Mouse (Mus musculus): ENCODE measurements around the gene Sephs2. TPM values are rescaled to one million over a fixed set of nuclear protein-coding genes. Genes with fewer than 3 reads are reported as not detected.

The Sephs2 gene
- polyA plus RNA-seq (2015; fragmentation: Nextera tagmentation; extraction: Ambion mirVana), result 69.4 and 72.8 TPM in 2 replicates

GRCm38 (mm10) chr7:127273925-127274789 is at the start of gene Sephs2:
Gene Sephs2, minus strand, starts transcription at chr7:127274055.
- no peaks in the 10 kb centered on the region for H3K27me3 ChIP-seq
- H3K4me3 ChIP-seq, result peak within 1 kb of the TSS; percentile 82
- peak; percentile 92 for ATAC-seq (ENCODE audit: low FRiP score, low read depth)
- peak within 1 kb of the TSS; percentile 88 for H3K27ac ChIP-seq
- H3K36me3 ChIP-seq, result peaks cover 37% of the 10 kb centered on the region
- H3K9ac ChIP-seq, result peak within 1 kb of the TSS; percentile 94
- H3K9me3 ChIP-seq, result 0 out of 2 replicates have a peak, but pooled peaks cover 4% of the 10 kb centered on the region
- WGBS, result 2% methylated on average over 39 of the region's 39 CpGs
- peaks cover 16% of the 10 kb centered on the region for H3K4me1 ChIP-seq
- peak within 1 kb of the TSS; percentile 93 for H3K4me2 ChIP-seq (replicated peaks)

GRCm38 (mm10) chr7:127322085-127322484 is 48.2 kb upstream of the Sephs2 start:
- WGBS, result 37% methylated on average over 5 of the region's 5 CpGs
- H3K4me2 ChIP-seq (replicated peaks), result no peak overlapping the region
- no peaks in the 10 kb centered on the region for H3K9me3 ChIP-seq
- H3K4me1 ChIP-seq, result no peaks in the 10 kb centered on the region
- ATAC-seq (ENCODE audit: low FRiP score, low read depth), result no peak
- no peak overlapping the region for H3K9ac ChIP-seq
- no peak overlapping the region for H3K27ac ChIP-seq
- H3K4me3 ChIP-seq, result no peak overlapping the region
- no peaks in the 10 kb centered on the region for H3K27me3 ChIP-seq
- H3K36me3 ChIP-seq, result no peaks in the 10 kb centered on the region

GRCm38 (mm10) chr7:127321106-127321505 is 47.3 kb upstream of the Sephs2 start:
- no peak overlapping the region for H3K4me3 ChIP-seq
- no peaks in the 10 kb centered on the region for H3K4me1 ChIP-seq
- no peak overlapping the region for H3K27ac ChIP-seq
- no peak overlapping the region for H3K4me2 ChIP-seq (replicated peaks)
- no peaks in the 10 kb centered on the region for H3K27me3 ChIP-seq
- H3K9ac ChIP-seq, result no peak overlapping the region
- no peaks in the 10 kb centered on the region for H3K9me3 ChIP-seq
- no peak for ATAC-seq (ENCODE audit: low FRiP score, low read depth)
- H3K36me3 ChIP-seq, result no peaks in the 10 kb centered on the region
- 70% methylated on average over 4 of the region's 4 CpGs for WGBS

GRCm38 (mm10) chr7:127313912-127314311 is 40.1 kb upstream of the Sephs2 start:
- H3K4me2 ChIP-seq (replicated peaks), result no peak overlapping the region
- no peaks in the 10 kb centered on the region for H3K27me3 ChIP-seq
- no peak overlapping the region for H3K4me3 ChIP-seq
- ATAC-seq (ENCODE audit: low FRiP score, low read depth), result no peak
- H3K27ac ChIP-seq, result no peak overlapping the region
- H3K4me1 ChIP-seq, result peaks cover 4% of the 10 kb centered on the region; the same call in 1 of the 2 replicates
- no peak overlapping the region for H3K9ac ChIP-seq
- no peaks in the 10 kb centered on the region for H3K9me3 ChIP-seq
- WGBS, result 54% methylated on average over 8 of the region's 8 CpGs
- no peaks in the 10 kb centered on the region for H3K36me3 ChIP-seq

- no peak for ATAC-seq (ENCODE audit: low FRiP score, low read depth)
- no peaks in the 10 kb centered on the region for H3K9me3 ChIP-seq
- H3K4me3 ChIP-seq, result no peak overlapping the region
- H3K27me3 ChIP-seq, result no peaks in the 10 kb centered on the region
- WGBS, result 63% methylated on average over 12 of the region's 12 CpGs
- H3K36me3 ChIP-seq, result no peaks in the 10 kb centered on the region
- H3K9ac ChIP-seq, result no peak overlapping the region
- no peak overlapping the region for H3K4me2 ChIP-seq (replicated peaks)
- H3K27ac ChIP-seq, result no peak overlapping the region
- H3K4me1 ChIP-seq, result peaks cover 4% of the 10 kb centered on the region; the same call in 1 of the 2 replicates
These were observed 36.1 kb upstream of the Sephs2 start for GRCm38 (mm10) chr7:127309951-127310350.

GRCm38 (mm10) chr7:127308887-127309286 is 35.0 kb upstream of the Sephs2 start:
- Histone ChIP-seq H3K27ac (no peak overlapping the region), H3K4me2 (replicated peaks) (no peak overlapping the region), H3K4me3 (no peak overlapping the region), H3K9me3 (no peaks in the 10 kb centered on the region), H3K9ac (no peak overlapping the region), H3K36me3 (no peaks in the 10 kb centered on the region), H3K27me3 (no peaks in the 10 kb centered on the region), H3K4me1 (peaks cover 4% of the 10 kb centered on the region; the same call in 1 of the 2 replicates)
- peak; percentile 66; the same call in 1 of the 2 replicates for ATAC-seq (ENCODE audit: low FRiP score, low read depth)
- WGBS, result 67% methylated on average over 4 of the region's 4 CpGs

GRCm38 (mm10) chr7:127308431-127308830 is 34.6 kb upstream of the Sephs2 start:
- no peak overlapping the region for H3K27ac ChIP-seq
- no peak for ATAC-seq (ENCODE audit: low FRiP score, low read depth)

GRCm38 (mm10) chr7:127297586-127298193 is 23.8 kb upstream of the Sephs2 start:
- no peaks in the 10 kb centered on the region for H3K4me1 ChIP-seq
- WGBS, result 96% methylated on average over 5 of the region's 5 CpGs
- no peak overlapping the region for H3K4me3 ChIP-seq
- H3K36me3 ChIP-seq, result no peaks in the 10 kb centered on the region
- no peak overlapping the region for H3K4me2 ChIP-seq (replicated peaks)
- H3K9me3 ChIP-seq, result no peaks in the 10 kb centered on the region
- H3K9ac ChIP-seq, result no peak overlapping the region
- H3K27me3 ChIP-seq, result no peaks in the 10 kb centered on the region
- H3K27ac ChIP-seq, result no peak overlapping the region
- ATAC-seq (ENCODE audit: low FRiP score, low read depth), result no peak

More at GRCm38 (mm10) chr7:127308431-127308830, 34.6 kb upstream of the Sephs2 start:
- Histone ChIP-seq H3K9me3 (no peaks in the 10 kb centered on the region), H3K4me1 (peaks cover 4% of the 10 kb centered on the region; the same call in 1 of the 2 replicates), H3K9ac (no peak overlapping the region), H3K4me3 (no peak overlapping the region), H3K4me2 (replicated peaks) (no peak overlapping the region), H3K36me3 (no peaks in the 10 kb centered on the region), H3K27me3 (no peaks in the 10 kb centered on the region)
- WGBS, result 89% methylated on average over 2 of the region's 2 CpGs

- Histone ChIP-seq H3K36me3 (no peaks in the 10 kb centered on the region), H3K27ac (no peak overlapping the region), H3K9me3 (no peaks in the 10 kb centered on the region), H3K9ac (no peak overlapping the region), H3K4me2 (replicated peaks) (no peak overlapping the region), H3K4me3 (no peak overlapping the region), H3K27me3 (no peaks in the 10 kb centered on the region), H3K4me1 (no peaks in the 10 kb centered on the region)
- no peak for ATAC-seq (ENCODE audit: low FRiP score, low read depth)
- WGBS, result 86% methylated on average over 5 of the region's 5 CpGs
These were observed 23.1 kb upstream of the Sephs2 start for GRCm38 (mm10) chr7:127296786-127297555.

- no peaks in the 10 kb centered on the region for H3K9me3 ChIP-seq
- no peak for ATAC-seq (ENCODE audit: low FRiP score, low read depth)
- H3K4me1 ChIP-seq, result no peaks in the 10 kb centered on the region
- H3K27ac ChIP-seq, result no peak within 1 kb of the TSS
- H3K9ac ChIP-seq, result no peak within 1 kb of the TSS
- H3K27me3 ChIP-seq, result no peaks in the 10 kb centered on the region
- no peak within 1 kb of the TSS for H3K4me2 ChIP-seq (replicated peaks)
- 76% methylated on average over 11 of the region's 11 CpGs for WGBS
- H3K36me3 ChIP-seq, result no peaks in the 10 kb centered on the region
- H3K4me3 ChIP-seq, result no peak within 1 kb of the TSS
These were observed 22.2 kb upstream of the Sephs2 start, which contains the start of gene Itgal for GRCm38 (mm10) chr7:127296098-127296497. Gene Itgal, plus strand, starts transcription at chr7:127296260.

- H3K4me1 ChIP-seq, result no peaks in the 10 kb centered on the region
- no peak overlapping the region for H3K9ac ChIP-seq
- no peaks in the 10 kb centered on the region for H3K27me3 ChIP-seq
- no peak for ATAC-seq (ENCODE audit: low FRiP score, low read depth)
- no peak overlapping the region for H3K4me2 ChIP-seq (replicated peaks)
- no peak overlapping the region for H3K4me3 ChIP-seq
- 68% methylated on average over 8 of the region's 8 CpGs for WGBS
- peaks cover 16% of the 10 kb centered on the region; the same call in 1 of the 2 replicates for H3K9me3 ChIP-seq
- no peak overlapping the region for H3K27ac ChIP-seq
- H3K36me3 ChIP-seq, result no peaks in the 10 kb centered on the region
These were observed 16.3 kb upstream of the Sephs2 start for GRCm38 (mm10) chr7:127290142-127290541.

GRCm38 (mm10) chr7:127289306-127289705 is 15.5 kb upstream of the Sephs2 start:
- Histone ChIP-seq H3K36me3 (no peaks in the 10 kb centered on the region), H3K4me3 (no peak overlapping the region), H3K4me1 (no peaks in the 10 kb centered on the region), H3K9me3 (peaks cover 16% of the 10 kb centered on the region; the same call in 1 of the 2 replicates), H3K4me2 (replicated peaks) (no peak overlapping the region), H3K27me3 (no peaks in the 10 kb centered on the region), H3K9ac (no peak overlapping the region), H3K27ac (no peak overlapping the region)
- 85% methylated on average over 2 of the region's 2 CpGs for WGBS
- ATAC-seq (ENCODE audit: low FRiP score, low read depth), result no peak
